Mouse (Mus musculus) intestine, postnatal 0 days (tissue): ENCODE results near the gene Wnt6. TPM values are rescaled to one million over a fixed set of nuclear protein-coding genes. Genes with fewer than 3 reads are reported as not detected.

Experiments used
- ATAC-seq: fragments of 200-750 bp; cut with Nextera tagmentation; 2 replicates; pipeline ENCODE4 v1.8.0; 2017; ENCODE audit warnings: mild to moderate bottlenecking, moderate TSS enrichment, moderate library complexity
- H3K27ac ChIP-seq: fragments of 300-500 bp; sonication (generic); 2 replicates; pipeline ENCODE4 v1.5.1; 2014; ENCODE audit warnings: mild to moderate bottlenecking, low read depth, low read length, moderate library complexity
- H3K27me3 ChIP-seq: fragments of 300-500 bp; sonication (generic); replicated peaks from 2 replicates; pipeline ENCODE4 v1.6.1; 2014; ENCODE audit warnings: low read length, mixed read lengths; ENCODE audit not compliant: control insufficient read depth, insufficient read depth
- H3K36me3 ChIP-seq: fragments of 300-500 bp; sonication (generic); 2 replicates; pipeline ENCODE4 v1.6.1; 2014; ENCODE audit warnings: mild to moderate bottlenecking, moderate library complexity; ENCODE audit not compliant: control insufficient read depth, insufficient read depth
- H3K4me1 ChIP-seq: fragments of 300-500 bp; sonication (generic); replicated peaks from 2 replicates; pipeline ENCODE4 v1.6.1; 2014; ENCODE audit warnings: antibody characterized with exemption, low read length, mixed read lengths; ENCODE audit not compliant: control insufficient read depth, insufficient read depth
- H3K4me2 ChIP-seq: fragments of 300-500 bp; sonication (generic); replicated peaks from 2 replicates; pipeline ENCODE4 v1.6.1; 2014; ENCODE audit warnings: low read depth, mild to moderate bottlenecking, moderate library complexity
- H3K4me3 ChIP-seq: fragments of 300-500 bp; sonication (generic); 2 replicates; pipeline ENCODE4 v1.5.1; 2014; ENCODE audit warnings: low read depth, low read length
- H3K9ac ChIP-seq: fragments of 300-500 bp; sonication (generic); 2 replicates; pipeline ENCODE4 v1.6.1; 2014; ENCODE audit warnings: mild to moderate bottlenecking, low read depth, low read length
- H3K9me3 ChIP-seq: fragments of 300-500 bp; sonication (generic); 2 replicates; pipeline ENCODE4 v1.6.1; 2016; ENCODE audit warnings: mixed run types; ENCODE audit not compliant: control insufficient read depth
- CTCF ChIP-seq: sonication (generic); IDR thresholded peaks from 2 replicates; pipeline ENCODE4 v1.5.1; 2016; ENCODE audit warnings: low read depth, mild to moderate bottlenecking, control low read depth, antibody characterized with exemption, moderate library complexity
- WGBS: fragments of 180-500 bp; shearing (Covaris S2); extraction: QIAGEN DNeasy Blood & Tissue Kit; methylation state at CpG from one replicate; pipeline ENCODE4 v1.1.7; 2014; 5-methylcytosine and 5-hydroxymethylcytosine counted together
- polyA plus RNA-seq: library from polyadenylated mRNA; unstranded; fragments of >200 nt; fragmentation: Nextera tagmentation; extraction: Ambion mirVana; gene quantifications from 2 replicates; pipeline ENCODE4 v1.2.1, GENCODE M21; 2015

The Wnt6 gene
- polyA plus RNA-seq, 1 experiment from 2014 or later = 0.66 TPM

DNA sequence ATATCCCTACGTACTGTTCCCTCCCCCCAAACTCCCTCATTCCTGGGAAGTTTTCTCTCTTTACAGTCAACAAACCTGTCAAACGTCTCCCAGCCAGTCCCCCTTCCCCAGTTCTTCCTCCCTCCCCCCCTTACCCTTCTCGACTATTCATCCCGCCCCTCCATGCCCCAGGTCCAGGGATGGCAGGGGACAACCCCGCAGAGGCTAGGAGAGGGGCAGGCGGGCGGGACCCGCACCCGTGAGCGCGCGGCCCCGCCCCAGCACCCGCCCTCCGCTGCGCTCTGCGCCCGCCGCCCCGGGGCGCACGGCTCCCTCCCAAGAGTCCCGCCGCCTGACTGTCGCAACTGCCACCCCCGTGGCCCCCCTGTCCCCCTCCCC lies 236 bp upstream of the Wnt6 start:
- Histone ChIP-seq H3K4me2 (peak overlapping the region; percentile 78), H3K9ac (no peak overlapping the region), H3K36me3 (no peaks in the 10 kb centered on the region), H3K9me3 (no peaks in the 10 kb centered on the region), H3K27ac (no peak overlapping the region), H3K4me3 (peak overlapping the region; percentile 41), H3K4me1 (no peaks in the 10 kb centered on the region; the same call in 1 of the 2 replicates), H3K27me3 (peaks cover 84% of the 10 kb centered on the region)
- no peak for ATAC-seq
- 0% methylated on average over 14 of the region's 26 CpGs for WGBS
- no peak for TF ChIP-seq CTCF

DNA sequence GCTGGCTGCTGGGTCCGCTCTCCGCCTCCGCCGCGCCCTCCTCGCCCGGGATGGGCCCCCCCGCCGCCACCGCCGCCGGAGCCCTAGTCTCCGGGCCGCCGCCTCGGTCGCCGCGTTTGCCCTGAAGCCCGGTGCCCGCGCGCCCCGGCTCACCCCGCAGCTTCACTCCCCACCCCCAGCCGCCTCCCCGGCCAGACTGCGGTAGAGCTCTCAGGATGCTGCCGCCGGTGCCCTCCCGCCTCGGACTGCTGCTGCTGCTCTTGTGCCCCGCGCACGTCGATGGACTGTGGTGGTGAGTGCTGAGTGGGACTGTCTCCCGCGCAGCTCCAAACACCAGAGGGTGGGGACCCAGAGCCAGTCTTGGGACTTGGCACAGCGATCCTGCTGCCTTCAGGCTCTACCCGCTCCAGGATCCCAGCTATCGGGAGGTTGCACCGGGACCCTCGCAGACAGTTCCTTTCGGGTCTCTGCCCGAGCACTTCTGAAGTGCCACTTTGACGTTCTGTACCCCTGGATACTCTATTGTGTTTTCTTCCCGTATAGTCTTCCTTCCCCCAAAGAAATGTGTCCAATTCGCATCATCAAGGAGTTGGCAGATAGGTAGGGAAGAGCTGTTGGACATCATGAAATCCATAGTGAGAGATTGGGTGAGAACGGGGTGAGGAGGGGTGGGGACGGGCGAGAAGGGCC lies 384 bp downstream of the Wnt6 start:
- Histone ChIP-seq H3K36me3 (no peaks in the 10 kb centered on the region), H3K9me3 (no peaks in the 10 kb centered on the region), H3K27ac (no peak overlapping the region), H3K4me1 (no peaks in the 10 kb centered on the region; the same call in 1 of the 2 replicates), H3K9ac (no peak overlapping the region), H3K27me3 (peaks cover 80% of the 10 kb centered on the region), H3K4me3 (peak overlapping the region; percentile 41), H3K4me2 (peak overlapping the region; percentile 78)
- TF ChIP-seq CTCF = no peak
- under 1% methylated on average over 47 of the region's 51 CpGs for WGBS
- ATAC-seq = no peak

DNA sequence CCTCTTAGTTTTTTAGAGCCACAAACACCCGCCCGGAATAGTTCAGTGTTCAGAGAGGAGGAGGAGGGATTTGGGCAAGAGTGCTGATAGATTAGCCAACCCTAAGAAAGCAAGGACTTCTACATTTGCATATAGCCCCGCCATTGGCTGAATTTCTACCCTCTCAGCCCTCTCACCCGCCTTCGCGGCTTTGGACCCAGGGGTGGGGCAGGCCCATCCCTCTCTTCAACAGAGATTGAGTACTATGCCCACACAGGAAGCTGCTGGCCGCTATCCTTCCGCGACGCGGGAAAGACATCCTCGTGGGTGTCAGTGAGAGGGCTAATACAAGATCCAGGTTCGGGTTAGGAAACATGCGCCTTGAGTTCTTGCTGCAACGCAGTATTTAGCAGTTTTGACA lies 1.4 kb downstream of the Wnt6 start:
- Histone ChIP-seq H3K36me3 (no peaks in the 10 kb centered on the region), H3K4me1 (no peaks in the 10 kb centered on the region; the same call in 1 of the 2 replicates), H3K4me2 (peak overlapping the region; percentile 78), H3K9ac (no peak overlapping the region), H3K27ac (no peak overlapping the region), H3K9me3 (no peaks in the 10 kb centered on the region), H3K27me3 (peaks cover 74% of the 10 kb centered on the region), H3K4me3 (peak overlapping the region; percentile 41; the same call in 1 of the 2 replicates)
- WGBS = under 1% methylated on average over 15 of the region's 15 CpGs
- no peak for TF ChIP-seq CTCF
- peak; percentile 79 for ATAC-seq

DNA sequence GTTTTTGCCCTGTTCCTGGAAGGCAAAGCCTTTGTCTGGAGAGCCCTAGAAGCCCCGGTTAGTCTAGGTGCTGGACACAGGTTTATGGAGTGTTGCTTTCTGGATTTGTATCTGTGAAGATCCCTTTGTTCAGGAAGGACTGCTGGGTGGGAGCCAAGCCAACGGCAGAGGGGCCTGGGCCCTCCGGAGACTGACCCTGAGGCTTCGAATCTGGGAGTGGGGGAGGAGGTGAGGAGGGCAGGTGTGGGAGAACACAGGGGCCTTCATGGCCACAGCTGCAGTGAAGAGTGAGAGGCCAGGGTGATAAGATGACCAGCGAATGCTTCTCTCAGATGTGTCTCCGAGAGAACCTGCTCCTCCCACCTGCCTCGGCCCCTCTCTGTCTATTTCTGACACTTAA lies 2.4 kb downstream of the Wnt6 start:
- H3K4me3 ChIP-seq = no peak overlapping the region
- H3K4me1 ChIP-seq = no peaks in the 10 kb centered on the region; the same call in 1 of the 2 replicates
- no peak overlapping the region for H3K9ac ChIP-seq
- WGBS = 26% methylated on average over 7 of the region's 7 CpGs
- H3K36me3 ChIP-seq = no peaks in the 10 kb centered on the region
- ATAC-seq = no peak
- no peaks in the 10 kb centered on the region for H3K9me3 ChIP-seq
- no peak for TF ChIP-seq CTCF
- H3K4me2 ChIP-seq = no peak overlapping the region
- no peak overlapping the region for H3K27ac ChIP-seq
- H3K27me3 ChIP-seq = peaks cover 67% of the 10 kb centered on the region

DNA sequence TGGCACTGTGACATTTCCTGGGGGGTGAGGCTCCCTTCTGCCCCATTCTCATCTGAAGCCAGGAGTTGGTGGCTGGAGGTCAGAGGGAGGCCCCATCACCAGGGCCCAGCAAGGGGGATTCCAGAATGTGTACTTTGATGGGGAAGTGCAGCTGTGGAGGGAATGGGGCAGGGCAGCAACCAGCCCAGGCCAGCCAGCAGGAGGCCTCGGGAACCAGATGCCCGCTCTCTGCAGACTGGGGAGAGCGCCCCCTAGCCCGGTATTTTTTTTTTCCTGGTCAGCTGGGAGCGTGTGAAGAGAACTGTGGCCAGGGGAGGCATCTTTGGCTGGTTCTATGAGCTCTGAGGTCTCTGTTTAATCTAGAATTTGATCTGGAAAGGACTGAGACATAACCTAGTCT lies 4.1 kb downstream of the Wnt6 start:
- ATAC-seq = no peak; the same call in 1 of the 2 replicates
- no peaks in the 10 kb centered on the region; the same call in 1 of the 2 replicates for H3K4me1 ChIP-seq
- 20% methylated on average over 5 of the region's 5 CpGs for WGBS
- no peak overlapping the region for H3K27ac ChIP-seq
- H3K27me3 ChIP-seq = peaks cover 58% of the 10 kb centered on the region
- H3K36me3 ChIP-seq = no peaks in the 10 kb centered on the region
- TF ChIP-seq CTCF = peak; percentile 60
- H3K4me2 ChIP-seq = no peak overlapping the region
- no peaks in the 10 kb centered on the region for H3K9me3 ChIP-seq
- no peak overlapping the region for H3K4me3 ChIP-seq
- no peak overlapping the region for H3K9ac ChIP-seq

DNA sequence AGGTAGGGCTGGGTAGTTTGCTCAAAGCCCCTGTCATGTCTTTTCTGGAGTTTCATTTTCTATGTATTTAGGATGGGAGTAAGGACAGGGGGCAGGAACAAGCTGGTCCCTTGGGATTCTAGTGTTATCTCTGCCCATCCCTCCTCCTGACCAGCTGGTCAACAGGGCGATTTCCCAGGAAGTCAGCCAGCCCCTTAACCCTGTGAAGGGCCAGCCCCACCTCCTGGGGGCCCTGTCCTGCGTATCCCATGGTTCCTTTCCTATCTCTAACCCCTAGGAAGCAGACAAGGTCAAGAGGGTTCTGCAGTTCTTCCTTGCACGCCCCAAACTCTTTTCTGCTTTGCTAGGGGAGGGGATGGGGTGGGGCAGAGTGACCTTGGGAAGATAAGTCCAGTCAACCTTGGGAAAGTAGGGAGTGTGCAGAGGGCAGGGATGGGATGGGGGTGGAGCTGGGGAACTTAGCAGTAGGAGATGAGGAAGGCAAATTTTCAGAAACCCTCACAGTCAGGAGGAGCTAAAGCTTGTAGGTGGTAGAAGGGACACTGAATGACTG lies 7.3 kb downstream of the Wnt6 start:
- H3K9ac ChIP-seq = no peak overlapping the region
- H3K4me1 ChIP-seq = no peaks in the 10 kb centered on the region; the same call in 1 of the 2 replicates
- H3K27me3 ChIP-seq = peaks cover 57% of the 10 kb centered on the region
- H3K27ac ChIP-seq = no peak overlapping the region
- WGBS = 33% methylated on average over 3 of the region's 3 CpGs
- H3K36me3 ChIP-seq = no peaks in the 10 kb centered on the region
- no peaks in the 10 kb centered on the region for H3K9me3 ChIP-seq
- no peak overlapping the region for H3K4me3 ChIP-seq
- no peak for ATAC-seq
- no peak for TF ChIP-seq CTCF
- no peak overlapping the region for H3K4me2 ChIP-seq
